Mouse (Mus musculus) skeletal muscle tissue, adult 2 months (tissue): ENCODE results near the gene Elane.

ENCODE experiments used
- DNase-seq: peaks from one replicate; pipeline ENCODE4 v3.0.0-alpha.2; 2012; ENCODE audit warnings: low read depth, low spot score

Gene Elane

DNA sequence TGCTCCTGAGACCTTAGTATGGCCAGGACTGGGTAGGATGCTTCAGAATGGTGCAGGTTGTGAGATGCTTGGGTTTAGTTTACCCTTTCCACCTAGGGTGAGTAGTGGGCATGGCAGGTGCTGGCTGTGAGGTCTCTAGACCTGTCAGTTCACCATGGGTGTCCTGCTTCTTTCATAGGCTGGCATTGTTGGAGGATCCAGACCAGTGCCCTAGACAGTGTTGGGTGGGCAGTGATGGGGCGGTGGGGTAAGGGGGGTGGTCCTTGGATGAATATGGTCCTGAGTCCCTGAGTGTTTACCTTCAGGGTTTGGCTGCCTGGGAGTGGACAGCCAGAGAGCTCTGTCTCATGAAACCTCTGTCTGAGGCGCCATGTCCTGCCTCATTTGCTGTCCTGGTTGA is 28.2 kb upstream of the Elane start:
- DNase-seq, result no peak

DNA sequence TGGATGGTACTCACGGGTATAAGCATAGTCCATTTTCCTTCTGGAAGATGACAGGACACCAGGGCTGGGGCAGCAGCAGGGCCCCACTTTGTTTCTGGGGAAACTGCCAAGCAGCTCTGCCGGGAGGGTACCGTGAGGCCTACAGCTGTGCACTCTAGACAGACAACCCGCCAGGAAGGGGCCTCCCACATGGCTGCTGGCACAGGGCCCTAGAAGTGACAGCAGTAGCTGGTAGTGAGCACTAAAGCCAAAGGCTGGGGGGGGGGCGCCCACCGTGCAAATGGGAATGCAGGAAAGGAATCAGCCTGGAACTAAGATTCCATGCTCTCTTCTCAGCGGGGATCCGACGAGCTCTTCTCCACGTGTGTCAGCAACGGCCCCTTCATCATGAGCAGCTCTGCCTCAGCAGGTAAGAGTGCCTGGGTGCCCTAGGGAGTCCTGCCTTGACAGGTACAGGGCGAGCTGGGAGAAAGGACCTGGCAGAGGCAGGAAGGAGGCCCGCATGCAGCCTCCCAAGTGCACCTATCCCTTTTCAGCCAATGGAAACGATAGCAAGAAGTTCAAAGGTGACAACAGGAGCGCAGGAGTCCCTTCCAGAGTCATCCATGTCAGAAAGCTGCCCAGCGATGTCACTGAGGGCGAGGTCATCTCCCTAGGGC is 27.5 kb upstream of the Elane start:
- DNase-seq, result no peak

DNA sequence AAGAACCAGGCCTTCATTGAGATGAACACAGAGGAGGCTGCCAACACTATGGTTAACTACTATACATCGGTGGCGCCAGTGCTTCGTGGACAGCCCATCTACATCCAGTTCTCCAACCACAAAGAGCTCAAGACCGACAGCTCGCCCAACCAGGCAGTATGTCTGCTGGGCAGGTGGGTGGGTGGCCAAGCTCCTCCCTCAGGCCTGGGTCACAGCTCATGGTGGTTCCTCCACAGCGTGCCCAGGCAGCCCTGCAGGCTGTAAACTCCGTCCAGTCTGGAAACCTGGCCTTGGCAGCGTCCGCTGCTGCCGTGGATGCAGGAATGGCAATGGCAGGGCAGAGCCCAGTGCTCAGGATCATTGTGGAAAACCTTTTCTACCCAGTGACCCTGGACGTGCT is 26.9 kb upstream of the Elane start:
- DNase-seq, result no peak

DNA sequence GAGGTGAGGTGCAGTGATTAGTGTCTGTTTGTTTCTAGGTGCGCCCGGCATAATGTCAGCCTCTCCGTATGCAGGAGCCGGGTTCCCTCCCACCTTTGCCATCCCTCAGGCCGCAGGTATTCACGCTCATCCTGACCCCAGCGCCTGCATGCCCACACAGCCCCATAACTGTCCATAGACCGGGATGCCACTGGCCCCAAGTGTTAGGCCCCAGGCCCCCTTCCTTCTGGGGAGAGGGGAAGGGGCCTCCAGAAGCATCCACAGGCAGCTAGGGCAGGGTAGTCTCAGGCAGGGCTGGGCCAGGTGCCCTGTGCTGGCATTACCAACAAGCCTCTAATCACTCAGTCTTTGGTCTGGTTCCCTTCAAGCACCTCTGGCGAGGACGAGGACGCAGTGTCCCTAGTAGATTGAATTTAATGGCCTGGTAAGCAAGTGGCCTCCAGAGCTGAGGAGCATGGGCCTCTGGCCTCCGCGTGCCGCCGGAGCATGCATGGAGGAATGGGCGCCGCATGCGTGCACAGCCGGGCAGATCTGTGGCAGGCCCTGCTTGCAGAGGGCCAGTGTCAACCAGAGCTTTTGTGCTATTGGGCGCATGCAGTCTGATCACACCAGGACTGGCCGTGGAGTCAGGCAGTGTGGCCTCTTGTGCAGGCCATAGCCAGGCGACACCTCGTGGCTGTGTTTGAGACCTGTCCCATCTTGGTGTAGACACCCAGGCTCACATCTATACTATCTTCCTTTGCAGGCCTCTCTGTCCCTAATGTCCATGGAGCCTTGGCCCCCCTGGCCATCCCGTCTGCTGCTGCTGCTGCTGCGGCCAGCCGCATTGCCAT is 25.8 kb upstream of the Elane start:
- DNase-seq, result no peak

DNA sequence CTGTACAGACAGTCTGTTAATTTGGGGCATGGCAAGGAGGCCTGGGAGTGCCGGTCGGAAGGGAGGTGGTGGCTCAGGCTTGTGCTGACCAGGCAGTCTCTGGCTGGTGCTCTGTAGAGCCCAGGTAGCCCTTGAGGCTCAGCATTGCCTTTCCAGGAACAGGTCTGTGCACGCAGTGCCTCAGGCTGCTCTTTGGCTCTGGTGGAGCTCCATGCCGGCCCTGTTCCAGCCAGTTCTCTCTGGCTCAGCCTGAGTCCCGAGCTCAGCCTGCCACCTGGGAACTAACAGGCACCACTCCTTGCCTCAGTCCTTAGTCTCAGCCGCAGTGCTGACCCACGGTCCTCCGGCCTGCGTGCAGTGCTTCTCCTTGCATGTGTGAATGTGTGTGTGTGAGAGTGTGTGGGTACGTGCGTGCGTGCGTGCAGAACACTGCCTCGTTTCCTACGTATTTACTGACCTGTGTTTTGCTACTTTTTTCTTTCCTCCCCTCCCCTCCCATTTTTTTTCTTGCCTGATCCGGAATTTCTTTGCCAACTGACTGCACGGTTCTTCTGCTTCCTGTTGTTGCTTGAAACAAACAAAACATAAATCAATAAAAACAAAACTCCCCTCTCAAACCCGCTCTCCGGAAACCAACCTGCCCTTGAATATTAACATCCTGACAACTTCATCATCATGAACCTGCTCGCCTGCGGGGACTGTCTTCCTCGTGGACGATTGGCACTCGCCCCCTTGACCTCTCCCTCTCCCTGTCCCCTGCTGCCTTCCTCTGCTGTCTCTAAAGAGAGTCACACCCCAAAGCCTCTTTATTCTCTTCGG is 24.6 kb upstream of the Elane start:
- no peak for DNase-seq

DNA sequence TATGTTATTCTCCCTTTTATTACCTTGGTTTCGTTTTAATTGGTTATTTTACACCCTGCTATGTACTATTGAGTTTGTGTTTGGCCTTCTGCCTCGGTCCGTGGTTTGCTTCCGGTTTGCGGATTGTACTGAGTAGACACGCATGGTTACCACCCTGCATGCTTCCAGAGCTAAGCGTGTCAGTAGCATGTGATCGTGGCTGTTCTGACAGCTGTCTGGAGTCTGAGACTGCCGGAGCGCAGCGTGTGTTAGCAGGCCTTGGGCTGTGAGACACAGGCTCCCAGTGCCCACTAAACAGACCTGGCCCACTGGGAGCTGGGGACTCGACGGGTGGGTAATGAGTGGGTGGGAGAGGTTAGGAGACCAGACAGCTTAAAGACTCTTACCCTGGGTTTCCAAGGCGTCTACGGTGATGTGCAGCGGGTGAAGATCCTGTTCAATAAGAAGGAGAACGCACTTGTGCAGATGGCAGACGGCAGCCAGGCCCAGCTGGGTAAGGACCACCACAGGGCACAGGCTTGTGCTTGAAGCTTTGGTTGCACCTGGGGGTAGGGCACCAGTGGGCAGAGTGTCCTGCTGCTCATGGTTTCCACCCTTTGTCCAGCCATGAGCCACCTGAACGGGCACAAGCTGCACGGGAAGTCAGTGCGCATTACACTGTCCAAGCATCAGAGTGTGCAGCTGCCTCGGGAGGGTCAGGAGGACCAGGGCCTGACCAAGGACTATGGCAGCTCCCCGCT is 23.8 kb upstream of the Elane start:
- no peak for DNase-seq

DNA sequence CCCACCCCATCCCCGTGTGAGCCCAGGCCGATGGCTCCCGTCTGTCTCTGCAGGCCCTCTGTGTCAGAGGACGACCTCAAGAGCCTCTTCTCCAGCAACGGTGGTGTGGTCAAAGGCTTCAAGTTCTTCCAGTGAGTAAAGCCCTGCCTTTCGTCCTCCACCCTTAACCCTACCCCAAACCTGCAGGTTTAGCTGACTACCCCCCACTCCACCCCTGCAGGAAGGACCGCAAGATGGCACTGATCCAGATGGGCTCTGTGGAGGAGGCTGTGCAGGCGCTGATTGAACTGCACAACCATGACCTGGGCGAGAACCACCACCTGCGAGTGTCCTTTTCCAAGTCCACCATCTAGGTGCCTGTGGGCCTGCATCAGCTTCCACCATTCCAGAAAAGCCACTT is 23.1 kb upstream of the Elane start:
- no peak for DNase-seq

DNA sequence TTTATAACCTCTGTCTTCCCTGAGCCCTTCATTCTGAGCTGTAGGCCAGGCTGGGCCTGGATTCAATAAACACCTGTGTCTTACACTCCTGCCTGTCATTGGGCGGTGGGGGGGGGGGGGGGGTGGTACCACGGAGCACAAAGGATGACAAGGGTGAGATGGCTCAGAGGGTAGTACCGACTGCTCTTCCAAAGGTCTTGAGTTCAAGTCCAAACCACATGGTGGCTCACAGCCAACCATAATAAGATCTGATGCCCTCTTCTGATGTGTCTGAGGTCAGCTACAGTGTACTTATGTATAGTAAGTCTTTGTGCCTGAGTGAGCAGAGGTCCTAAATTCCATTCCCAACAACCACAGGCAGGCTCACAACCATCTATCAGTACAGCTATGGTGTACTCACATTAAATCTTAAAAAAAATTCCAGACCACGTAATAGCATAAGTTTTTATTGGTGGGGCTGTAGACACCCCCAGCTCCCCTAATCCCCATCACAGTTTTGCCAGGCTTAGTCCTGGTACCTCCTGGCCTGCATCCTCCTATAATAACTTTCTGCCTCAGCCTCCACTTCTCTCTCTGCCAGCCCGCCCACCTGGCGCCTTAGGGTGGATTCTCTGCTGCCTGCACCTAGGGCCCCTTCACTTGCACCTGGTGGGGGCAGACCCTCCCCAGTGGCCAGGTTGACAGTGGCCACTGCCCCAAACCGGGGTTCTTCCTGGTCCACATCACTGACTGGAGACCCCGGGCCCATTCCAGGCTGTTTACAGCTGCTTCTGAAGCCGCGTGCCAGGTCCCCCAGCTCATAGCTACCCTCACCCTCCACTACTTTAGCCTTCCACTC is 21.5 kb upstream of the Elane start:
- no peak for DNase-seq

DNA sequence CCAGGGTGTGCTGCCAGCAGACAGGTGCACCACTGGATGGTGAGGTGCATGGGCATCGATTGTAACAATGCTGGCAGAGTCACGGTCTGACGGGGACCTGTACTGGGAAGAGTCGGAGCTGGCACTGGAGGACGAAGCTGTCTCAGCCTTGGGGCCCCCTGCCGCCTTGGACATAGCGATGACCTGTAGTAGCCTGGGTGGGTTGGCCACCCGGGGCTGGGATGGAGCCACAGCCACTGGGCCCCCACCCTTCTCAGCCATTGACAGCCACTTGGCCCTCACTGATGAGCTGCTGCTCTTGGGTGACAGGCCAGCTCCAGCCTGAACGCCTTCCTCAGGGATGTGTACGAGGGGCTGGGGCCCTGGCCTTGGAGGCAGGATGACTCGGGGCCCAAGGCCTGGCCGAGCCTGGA is 20.9 kb upstream of the Elane start:
- no peak for DNase-seq

DNA sequence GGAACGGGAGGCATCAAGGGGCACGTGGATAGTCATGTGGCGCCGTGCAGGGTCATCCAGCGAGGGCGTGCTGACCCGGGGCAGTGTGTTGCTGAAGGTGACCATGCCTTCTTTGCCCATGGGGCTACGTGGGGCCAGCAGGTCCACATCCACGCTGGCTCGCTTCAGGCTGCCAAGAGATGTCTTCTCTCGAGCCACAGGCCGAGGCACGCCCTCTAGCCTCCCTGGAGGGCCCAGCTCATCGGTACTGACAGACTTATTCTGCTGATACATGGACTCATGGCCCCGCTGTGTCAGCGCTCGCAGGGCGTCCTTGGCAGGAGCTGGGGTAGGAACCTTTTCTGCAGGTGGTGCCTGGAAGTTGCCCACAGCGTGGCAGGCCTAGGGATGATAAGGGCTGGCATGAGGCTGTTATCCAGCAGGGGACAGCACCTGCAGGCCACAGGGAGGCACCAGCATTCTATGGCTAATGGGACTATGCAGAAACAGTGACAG is 20.2 kb upstream of the Elane start:
- no peak for DNase-seq

DNA sequence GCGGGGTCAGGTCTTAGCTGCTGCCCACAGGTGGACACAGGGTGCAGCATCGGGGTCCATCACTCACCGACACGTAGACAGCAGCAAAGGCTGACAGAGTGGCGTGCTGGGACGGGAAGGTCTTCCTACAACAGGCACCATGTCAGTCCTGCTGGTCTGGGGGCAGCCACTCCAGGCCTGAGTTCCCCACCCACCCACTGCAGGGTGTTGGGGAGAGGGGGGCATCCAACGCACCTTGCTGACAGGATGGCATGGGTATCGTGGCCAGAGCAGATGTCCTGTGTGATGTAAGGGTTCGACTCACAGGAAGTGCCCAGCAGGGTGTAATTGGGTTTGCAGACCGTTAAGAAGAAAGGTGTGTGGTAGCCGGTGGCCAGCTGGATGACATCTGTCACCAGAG is 19.4 kb upstream of the Elane start:
- DNase-seq, result no peak

DNA sequence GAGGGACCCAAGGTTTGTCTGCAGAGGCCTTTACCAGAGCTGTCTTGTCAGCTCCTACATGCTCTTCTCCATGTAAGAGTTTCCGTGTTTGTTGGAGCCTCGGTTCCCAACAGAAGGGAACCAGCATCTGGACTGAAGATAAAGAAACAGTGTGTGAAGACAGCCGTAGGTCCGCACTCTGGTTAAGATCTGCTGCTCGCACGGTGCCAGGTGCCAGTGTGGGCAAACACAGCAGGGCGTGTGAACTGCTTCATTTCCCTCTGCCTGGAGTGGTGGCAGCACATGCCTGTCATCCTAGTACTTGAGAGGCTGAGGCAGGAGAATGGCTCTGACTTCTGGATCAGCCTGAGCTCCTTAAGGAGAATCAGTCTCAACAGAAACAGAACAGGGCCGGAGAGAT is 14.2 kb upstream of the Elane start:
- DNase-seq, result no peak

DNA sequence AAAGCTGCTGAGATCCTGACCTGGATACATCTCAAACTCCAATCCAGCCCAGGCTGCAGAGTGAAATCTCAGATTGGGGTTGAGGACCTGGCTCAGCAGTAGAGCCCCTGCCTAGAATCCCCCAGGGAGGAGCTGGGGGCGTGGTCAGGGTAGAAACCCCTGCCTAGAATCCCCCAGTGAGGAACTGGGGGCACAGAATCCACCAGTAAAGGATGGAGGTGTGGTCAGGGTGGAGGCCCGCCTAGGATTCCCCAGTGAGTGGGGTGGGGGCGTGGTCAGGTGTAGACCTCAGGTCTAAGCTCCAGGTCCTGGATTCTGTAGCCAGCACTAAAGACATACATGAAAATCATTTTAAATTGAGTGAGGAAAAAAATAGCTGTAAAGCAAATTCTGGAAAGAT is 13.2 kb upstream of the Elane start:
- no peak for DNase-seq

DNA sequence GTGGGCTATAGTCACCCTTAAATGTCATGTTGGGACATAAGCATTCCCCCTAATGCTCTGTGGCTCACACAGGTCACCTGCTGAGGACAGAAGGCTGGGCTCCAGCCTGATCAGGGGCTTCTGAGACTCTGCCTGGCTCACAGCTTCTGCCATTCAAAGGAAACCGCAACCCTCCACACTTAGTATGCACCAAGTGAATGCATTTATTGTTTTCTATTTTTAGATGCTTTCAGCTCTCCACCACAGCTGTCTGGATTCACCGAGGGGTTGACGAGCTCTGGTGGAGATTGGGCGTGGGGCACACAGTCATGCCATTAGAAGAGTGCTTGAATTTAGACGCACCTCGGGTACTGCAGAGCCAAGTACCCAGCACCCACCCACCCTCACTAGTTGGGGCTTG is 12.7 kb upstream of the Elane start:
- no peak for DNase-seq

DNA sequence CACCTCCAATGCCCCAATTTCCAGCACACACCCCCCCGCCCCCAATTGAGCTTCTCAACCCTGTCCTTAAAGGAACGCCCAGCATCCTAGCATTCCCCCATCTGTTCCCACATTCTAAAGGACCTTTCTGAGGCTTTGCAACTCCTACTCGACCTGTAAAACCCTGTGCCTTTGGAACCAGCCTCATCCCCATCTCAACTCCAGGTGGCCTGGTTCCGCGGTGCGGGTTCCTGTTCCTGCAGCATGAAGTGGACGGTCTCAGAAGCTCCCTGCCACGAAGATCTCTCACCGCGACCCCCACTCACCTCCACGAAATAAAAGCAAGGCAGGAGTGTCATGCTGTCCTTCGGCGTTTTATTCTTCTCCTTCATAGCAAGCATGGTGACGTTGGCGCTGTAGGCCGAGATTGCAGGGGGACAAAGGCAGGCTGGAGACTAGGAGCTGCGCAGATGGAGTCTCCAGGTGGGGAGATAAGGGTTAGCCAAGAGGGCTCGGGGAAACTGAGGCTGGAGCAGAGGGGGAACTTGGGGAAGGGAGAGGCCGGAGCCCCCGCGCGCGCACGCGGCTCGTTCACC is 12.2 kb upstream of the Elane start:
- DNase-seq, result no peak

DNA sequence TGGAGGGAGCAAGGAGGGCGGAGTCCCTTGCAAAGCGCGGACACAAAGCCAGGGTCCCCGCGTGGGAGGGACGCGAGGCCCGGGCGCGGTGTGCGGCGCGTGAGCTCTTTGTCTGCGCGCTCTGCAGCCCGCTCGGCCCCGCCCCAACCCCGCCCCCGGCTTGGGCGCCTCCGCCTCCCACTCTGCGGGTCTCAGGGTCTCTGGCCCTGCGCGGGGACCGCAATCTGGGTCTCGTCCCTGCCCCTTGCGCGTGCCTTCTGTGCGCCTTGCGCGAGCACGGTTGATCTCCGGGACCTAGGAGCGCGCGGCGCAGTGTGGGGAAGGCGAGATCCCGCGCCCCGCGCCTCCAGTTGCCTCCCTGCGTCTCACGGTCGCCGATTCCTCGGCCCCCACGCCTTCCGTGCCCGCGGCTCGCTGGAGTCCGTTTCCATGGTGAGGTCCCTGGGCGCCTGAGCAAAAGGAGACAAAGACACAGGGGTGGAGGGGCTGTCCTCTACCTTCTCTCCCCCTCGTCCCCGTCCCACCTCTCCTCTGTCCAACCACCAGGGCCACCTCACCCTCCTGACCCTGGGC is 11.7 kb upstream of the Elane start, which contains the start of the genes Prtn3 and Plppr3:
TSS of gene Prtn3 (plus strand) at position 187 of the 573 bp plus-strand sequence.
TSS of gene Plppr3 (minus strand) at position 345 of the 573 bp plus-strand sequence.
- no peak for DNase-seq

DNA sequence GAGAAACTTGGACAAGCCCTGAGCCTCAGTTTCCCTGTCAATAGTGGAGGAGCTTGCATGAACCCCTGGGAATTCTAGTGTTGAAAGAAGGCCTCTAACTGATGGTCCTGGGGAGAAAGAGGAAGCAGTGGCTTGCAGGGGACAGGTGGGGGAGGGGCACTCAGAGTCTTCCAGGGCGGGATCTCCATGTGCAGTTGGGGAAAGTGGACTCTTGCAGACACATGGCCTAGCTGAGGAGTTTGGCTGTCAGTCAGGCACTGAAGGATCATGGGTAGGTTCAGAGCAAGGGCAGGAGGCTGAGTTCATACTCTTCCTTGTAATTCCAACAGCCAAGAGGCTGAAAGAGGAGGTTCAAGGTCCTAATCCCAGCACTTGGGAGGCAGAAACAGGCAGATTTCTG is 8.9 kb upstream of the Elane start:
- no peak for DNase-seq

DNA sequence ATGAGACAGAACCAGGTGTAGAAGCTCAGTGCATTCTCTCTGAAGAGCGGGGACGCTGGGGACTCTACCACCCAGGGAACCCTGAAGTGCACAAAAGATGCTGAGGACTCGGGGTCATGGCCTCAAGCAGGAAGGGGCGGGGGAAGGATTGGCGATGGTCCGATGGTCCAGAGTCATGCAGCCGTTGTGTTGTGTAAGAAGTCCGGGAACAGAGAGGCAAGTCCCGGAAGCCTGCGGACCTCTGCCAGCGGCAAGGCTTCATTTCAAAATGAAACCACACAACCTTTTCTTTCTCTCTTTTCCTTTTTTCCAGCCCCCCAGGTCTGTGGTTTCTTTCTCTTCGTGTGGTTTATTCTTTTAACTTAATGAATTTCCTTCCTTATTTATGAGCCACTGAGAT is 8.3 kb upstream of the Elane start:
- DNase-seq, result peak; percentile 73

DNA sequence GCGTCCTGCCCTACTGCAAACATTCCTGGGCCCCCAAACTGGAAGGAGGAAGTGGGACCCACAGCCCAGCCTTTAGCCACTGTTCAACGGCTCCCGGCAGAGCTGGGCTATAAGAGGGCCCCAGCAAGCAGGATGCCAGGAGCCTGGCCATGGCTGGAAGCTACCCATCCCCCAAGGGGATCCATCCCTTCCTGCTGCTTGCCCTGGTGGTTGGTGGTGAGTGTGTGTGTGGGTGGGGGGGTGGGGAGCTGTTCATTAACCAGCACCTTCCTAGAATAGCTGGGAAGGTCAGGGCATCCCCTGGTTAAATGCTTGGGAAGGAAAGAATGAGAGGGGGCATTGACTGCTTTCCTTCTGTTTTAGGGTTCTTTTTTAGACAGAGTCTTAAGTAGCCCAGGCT is 6.5 kb upstream of the Elane start:
- DNase-seq, result no peak

DNA sequence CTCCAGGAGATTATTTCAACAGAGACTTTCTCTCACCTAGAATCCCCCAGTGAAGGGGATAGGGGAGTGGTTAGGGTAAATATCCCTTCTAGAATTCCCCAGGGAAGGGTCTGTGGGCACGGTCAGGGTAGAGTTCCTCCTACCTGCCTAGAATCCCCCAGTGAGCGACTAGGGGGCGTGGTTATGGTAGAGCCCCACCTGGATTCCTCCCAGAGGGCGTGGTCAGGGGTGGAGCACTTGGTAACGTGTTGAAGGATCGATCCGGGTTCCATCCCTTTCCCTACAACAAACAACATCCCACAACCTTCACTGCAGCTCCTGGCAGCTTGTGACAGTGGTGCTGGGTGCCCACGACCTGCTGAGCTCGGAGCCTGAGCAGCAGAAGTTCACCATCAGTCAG is 5.3 kb upstream of the Elane start:
- no peak for DNase-seq
